In genomic region chr5:72158667-72159066, GRCm38 (mm10) we compare ENCODE assay signal across 21 mouse cellular contexts.
"Had no signal": no experiment of that assay in that cellular context is flagged by ENCODE, and none has a peak within 500 bp of the region (broad histone marks: within the 10 kb centered on the region; RNA-seq: fewer than 3 reads in every experiment).

No protein-coding gene starts in this region.

- H3K4me3 ChIP-seq: midbrain, embryonic 10.5 days; midbrain, embryonic 13.5 days; myocyte; neural tube, embryonic 13.5 days had no signal

- ATAC-seq: inflammation-experienced regulatory T-cells, adult 6 months; intestine, embryonic 16.5 days; liver, postnatal 0 days; lung, postnatal 0 days; midbrain, embryonic 13.5 days; midbrain, embryonic 16.5 days had no signal

- DNase-seq: kidney, adult 18-20 months; kidney, adult 9 months; kidney, postnatal 25 days; liver, postnatal 0 days; lung, embryonic 14.5 days; retina, postnatal 1 day; right cerebral cortex, postnatal 4 days; thymus, adult 2 months; thymus, postnatal 14 days; thymus, postnatal 4 days had no signal

- H3K27ac ChIP-seq: liver, embryonic 14.5 days; macrophage; midbrain, embryonic 10.5 days; midbrain, embryonic 13.5 days; neural tube, embryonic 13.5 days; stomach, postnatal 0 days had no signal
